Mouse (Mus musculus): ENCODE results near the gene Lrrc17. TPM values are rescaled to one million over a fixed set of nuclear protein-coding genes. Genes with fewer than 3 reads are reported as not detected.
"Not testable (repeated sequence)": the region's sequence is repeated elsewhere in the genome, so short reads cannot be mapped to it uniquely, and the experiment has no call there.

Lrrc17 gene
- polyA plus RNA-seq, 1 experiment from 2014 or later = 6.7 TPM

GRCm38 (mm10) chr5:21587683-21588082 lies 44.3 kb downstream of the Lrrc17 start:
- no peaks in the 10 kb centered on the region for H3K4me1 ChIP-seq
- H3K27ac ChIP-seq = no peak overlapping the region
- ATAC-seq (replicated peaks) = no peak
- H3K4me2 ChIP-seq = no peak overlapping the region
- no peaks in the 10 kb centered on the region for H3K27me3 ChIP-seq (replicated peaks)
- no peaks in the 10 kb centered on the region for H3K36me3 ChIP-seq (replicated peaks)
- H3K4me3 ChIP-seq = no peak overlapping the region
- no peaks in the 10 kb centered on the region for H3K9me3 ChIP-seq
- 79% methylated on average over 7 of the region's 7 CpGs for WGBS
- no peak overlapping the region for H3K9ac ChIP-seq

- no peaks in the 10 kb centered on the region for H3K27me3 ChIP-seq (replicated peaks)
- no peak overlapping the region for H3K4me3 ChIP-seq
- no peaks in the 10 kb centered on the region for H3K36me3 ChIP-seq (replicated peaks)
- WGBS = 94% methylated on average over 13 of the region's 13 CpGs
- H3K9ac ChIP-seq = no peak overlapping the region
- H3K4me2 ChIP-seq = no peak overlapping the region
- H3K9me3 ChIP-seq = no peaks in the 10 kb centered on the region
- no peak overlapping the region for H3K27ac ChIP-seq
- no peak for ATAC-seq (replicated peaks)
- no peaks in the 10 kb centered on the region for H3K4me1 ChIP-seq
Measured at GRCm38 (mm10) chr5:21588220-21588619, 44.9 kb downstream of the Lrrc17 start.

- Histone ChIP-seq H3K9ac (no peak overlapping the region), H3K27ac (no peak overlapping the region), H3K4me2 (no peak overlapping the region), H3K4me3 (no peak overlapping the region), H3K4me1 (no peaks in the 10 kb centered on the region), H3K9me3 (no peaks in the 10 kb centered on the region), H3K36me3 (replicated peaks) (no peaks in the 10 kb centered on the region), H3K27me3 (replicated peaks) (no peaks in the 10 kb centered on the region)
- 85% methylated on average over 2 of the region's 2 CpGs for WGBS
- no peak for ATAC-seq (replicated peaks)
Measured at GRCm38 (mm10) chr5:21592106-21592505, 48.7 kb downstream of the Lrrc17 start.

DNA sequence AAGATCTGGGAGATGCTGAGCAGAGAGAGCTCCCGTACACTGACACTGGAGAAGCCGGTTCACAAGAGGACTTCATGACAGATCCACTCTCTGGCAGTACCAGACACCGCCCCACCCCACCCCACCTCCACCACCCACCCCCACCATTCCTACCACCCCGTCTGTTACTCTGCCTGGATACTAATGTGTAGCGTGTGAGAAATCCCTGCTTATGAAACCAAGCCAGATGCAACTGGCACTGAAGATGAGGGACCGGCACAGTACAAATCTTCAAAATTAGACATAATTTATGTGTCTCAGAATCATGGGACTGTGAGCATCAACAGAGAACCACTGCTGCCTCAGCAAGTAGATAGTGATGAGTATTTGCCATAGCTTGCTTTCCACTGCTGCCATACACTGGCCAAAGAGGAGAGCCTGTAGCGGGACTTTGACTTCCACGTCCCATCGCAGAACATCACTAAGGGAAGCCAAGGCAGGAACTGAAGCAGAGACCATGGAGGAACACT lies 49.9 kb downstream of the Lrrc17 start:
- Histone ChIP-seq H3K27ac (no peak overlapping the region), H3K9me3 (no peaks in the 10 kb centered on the region), H3K36me3 (replicated peaks) (no peaks in the 10 kb centered on the region), H3K9ac (no peak overlapping the region), H3K4me2 (no peak overlapping the region), H3K4me1 (no peaks in the 10 kb centered on the region), H3K27me3 (replicated peaks) (no peaks in the 10 kb centered on the region), H3K4me3 (no peak overlapping the region)
- 89% methylated on average over 9 of the region's 9 CpGs for WGBS
- no peak for ATAC-seq (replicated peaks)

DNA sequence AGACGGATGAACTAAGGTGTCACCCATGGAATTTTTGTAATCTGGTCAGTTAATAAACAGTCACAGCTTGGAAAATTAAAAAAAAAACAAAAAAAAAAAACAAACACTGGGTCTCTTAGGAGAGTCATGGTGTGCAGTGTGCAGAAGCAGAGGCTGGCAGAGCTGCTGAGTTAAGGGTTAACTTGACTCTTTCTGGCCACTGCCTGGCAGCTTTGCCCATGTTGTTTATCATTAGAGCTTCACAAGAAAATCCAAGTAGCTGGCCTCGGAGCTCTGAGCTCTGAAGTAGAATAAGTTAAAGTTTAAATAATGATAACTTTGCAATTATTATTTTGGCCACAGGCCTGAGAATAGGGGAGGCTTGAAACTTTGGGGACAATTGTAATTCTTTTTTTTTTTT lies 56.2 kb downstream of the Lrrc17 start:
- not testable (repeated sequence) for ATAC-seq (replicated peaks)

DNA sequence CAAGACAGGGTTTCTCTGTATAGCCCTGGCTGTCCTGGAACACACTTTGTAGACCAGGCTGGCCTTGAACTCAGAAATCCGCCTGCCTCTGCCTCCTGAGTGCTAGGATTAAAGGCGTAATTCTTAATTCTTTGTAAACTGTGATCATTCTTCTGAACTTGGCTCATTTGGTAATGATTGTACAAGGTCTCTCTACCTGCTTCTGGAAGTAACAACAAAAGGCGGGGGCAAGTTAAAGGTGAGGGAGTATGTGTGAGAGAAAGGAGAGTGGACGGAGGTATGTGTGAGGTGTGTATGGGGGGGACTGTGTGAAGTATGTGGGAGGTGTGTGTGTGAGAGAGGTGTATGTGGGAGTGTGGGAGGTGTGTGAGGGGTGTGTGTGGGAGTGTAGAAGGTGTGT lies 56.6 kb downstream of the Lrrc17 start:
- Histone ChIP-seq H3K27me3 (replicated peaks) (no peaks in the 10 kb centered on the region), H3K9me3 (no peaks in the 10 kb centered on the region), H3K9ac (no peak overlapping the region), H3K4me3 (no peak overlapping the region), H3K4me2 (no peak overlapping the region), H3K4me1 (no peaks in the 10 kb centered on the region), H3K36me3 (replicated peaks) (no peaks in the 10 kb centered on the region), H3K27ac (no peak overlapping the region)
- 96% methylated on average over 4 of the region's 4 CpGs for WGBS
- no peak for ATAC-seq (replicated peaks)

More for the DNA sequence above, 56.2 kb downstream of the Lrrc17 start:
- H3K27ac ChIP-seq; H3K4me1 ChIP-seq; H3K4me3 ChIP-seq; H3K36me3 ChIP-seq (replicated peaks); H3K4me2 ChIP-seq; H3K27me3 ChIP-seq (replicated peaks); H3K9ac ChIP-seq; H3K9me3 ChIP-seq: not testable (repeated sequence)
- 87% methylated on average over 2 of the region's 2 CpGs for WGBS

- ATAC-seq (replicated peaks) = no peak
- no peaks in the 10 kb centered on the region for H3K9me3 ChIP-seq
- H3K4me3 ChIP-seq = no peak overlapping the region
- no peak overlapping the region for H3K27ac ChIP-seq
- H3K4me1 ChIP-seq = no peaks in the 10 kb centered on the region
- no peak overlapping the region for H3K4me2 ChIP-seq
- H3K9ac ChIP-seq = no peak overlapping the region
- WGBS = 67% methylated on average over 6 of the region's 6 CpGs
- H3K27me3 ChIP-seq (replicated peaks) = no peaks in the 10 kb centered on the region
- no peaks in the 10 kb centered on the region for H3K36me3 ChIP-seq (replicated peaks)
Measured at GRCm38 (mm10) chr5:21605936-21606335, 62.6 kb downstream of the Lrrc17 start.

DNA sequence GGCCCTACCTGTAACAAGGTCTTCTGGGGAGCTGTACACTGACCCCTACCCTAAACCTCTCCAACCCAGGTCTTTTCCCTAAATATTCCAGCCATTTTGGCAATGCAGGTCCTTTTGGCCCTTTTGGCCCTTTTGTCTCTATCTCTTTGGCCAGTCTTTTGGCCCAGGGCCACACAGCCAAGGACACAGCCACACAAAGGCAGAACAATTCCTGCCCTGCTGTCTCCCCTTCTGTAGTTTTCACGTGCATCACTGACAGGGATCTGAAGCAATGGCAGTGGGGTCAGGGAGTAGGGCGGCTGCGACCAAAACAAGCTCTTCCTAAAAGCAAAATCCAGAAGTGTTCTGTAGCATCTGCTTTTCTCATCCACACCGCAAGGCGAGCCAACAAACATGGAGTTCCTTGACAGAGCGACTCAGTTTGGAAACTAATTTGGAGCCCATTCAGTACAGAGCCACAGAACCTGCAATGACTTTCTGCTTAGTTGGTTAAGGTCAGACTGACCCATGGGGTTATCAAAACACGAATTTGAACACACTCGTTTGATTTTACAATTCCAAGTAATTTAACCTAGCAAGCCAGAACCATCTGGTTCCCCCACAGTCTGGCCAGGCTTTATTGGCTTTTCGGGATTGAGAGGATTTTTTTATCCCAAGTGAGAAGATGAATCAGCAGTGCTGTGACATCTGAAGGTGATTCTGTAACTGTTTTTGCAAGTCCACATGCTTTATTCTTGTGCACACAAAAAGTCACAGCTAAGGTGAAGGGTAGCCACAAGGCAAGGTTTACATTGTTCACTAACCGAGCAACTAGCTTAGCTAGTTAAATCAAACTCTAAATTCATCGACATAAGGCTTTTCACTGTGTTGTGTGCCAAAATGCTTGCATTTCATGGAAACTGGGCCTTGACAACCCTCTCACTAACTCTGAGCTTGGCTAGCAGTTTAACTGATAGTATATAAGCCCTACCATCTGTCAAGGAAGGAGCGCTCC lies 65.2 kb downstream of the Lrrc17 start:
- Histone ChIP-seq H3K9ac (no peak overlapping the region), H3K27me3 (replicated peaks) (no peaks in the 10 kb centered on the region), H3K4me2 (no peak overlapping the region), H3K9me3 (no peaks in the 10 kb centered on the region), H3K4me3 (no peak overlapping the region), H3K27ac (no peak overlapping the region), H3K36me3 (replicated peaks) (no peaks in the 10 kb centered on the region), H3K4me1 (no peaks in the 10 kb centered on the region)
- no peak for ATAC-seq (replicated peaks)
- 78% methylated on average over 12 of the region's 12 CpGs for WGBS

DNA sequence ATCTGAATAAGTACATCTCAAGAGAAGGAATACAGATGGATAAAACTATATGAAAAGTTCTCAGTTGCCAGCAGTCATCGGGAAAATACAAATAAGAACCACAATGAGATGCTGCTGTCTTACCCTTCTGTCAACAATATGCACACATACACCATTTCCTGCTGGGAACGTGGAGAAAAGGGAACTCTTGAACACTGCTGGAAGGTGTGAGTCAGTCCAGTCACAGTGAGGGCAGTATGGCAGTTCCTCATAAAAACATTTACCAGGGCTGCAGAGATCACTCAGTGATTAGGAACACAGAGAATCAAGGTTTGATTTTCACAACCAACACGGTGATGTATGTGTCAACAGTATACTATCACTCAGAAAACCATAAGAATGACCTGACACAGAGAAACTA lies 67.6 kb downstream of the Lrrc17 start:
- H3K4me3 ChIP-seq = no peak overlapping the region
- H3K27me3 ChIP-seq (replicated peaks) = no peaks in the 10 kb centered on the region
- ATAC-seq (replicated peaks) = no peak
- 81% methylated on average over 3 of the region's 3 CpGs for WGBS
- H3K9ac ChIP-seq = no peak overlapping the region
- H3K4me2 ChIP-seq = no peak overlapping the region
- H3K4me1 ChIP-seq = no peaks in the 10 kb centered on the region
- no peaks in the 10 kb centered on the region for H3K36me3 ChIP-seq (replicated peaks)
- no peak overlapping the region for H3K27ac ChIP-seq
- H3K9me3 ChIP-seq = no peaks in the 10 kb centered on the region

- H3K36me3 ChIP-seq (replicated peaks); H3K4me3 ChIP-seq; H3K4me1 ChIP-seq; ATAC-seq (replicated peaks); H3K9ac ChIP-seq; H3K27ac ChIP-seq; H3K27me3 ChIP-seq (replicated peaks); H3K4me2 ChIP-seq; H3K9me3 ChIP-seq: not testable (repeated sequence)
- 98% methylated on average over 11 of the region's 11 CpGs for WGBS
Measured at GRCm38 (mm10) chr5:21614299-21614698, 70.9 kb downstream of the Lrrc17 start.

DNA sequence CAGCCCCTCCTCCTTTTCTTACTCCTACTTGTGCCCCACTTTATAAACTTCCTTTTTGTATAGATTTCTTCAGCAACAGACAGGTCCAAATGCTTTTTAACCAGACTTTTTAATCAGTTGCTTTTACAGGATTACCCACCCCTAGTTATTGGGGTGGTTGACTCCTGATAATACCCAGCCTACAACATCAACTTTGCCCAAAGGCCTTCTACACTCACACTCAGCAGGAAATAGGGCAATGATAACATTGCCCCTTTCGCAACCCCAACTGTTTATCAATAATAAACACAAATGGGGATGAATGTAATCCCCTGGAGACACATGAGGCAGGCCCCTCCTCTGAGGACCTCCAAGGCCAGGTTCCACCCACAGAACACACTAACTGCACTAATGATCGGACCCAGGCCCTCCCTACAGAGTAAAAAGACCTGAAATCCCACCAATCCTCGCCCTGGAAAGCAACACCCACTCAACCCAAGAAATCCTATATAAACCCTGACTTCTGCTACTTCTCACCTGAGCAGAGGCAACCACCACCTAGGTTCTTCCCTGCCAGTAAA lies 73.2 kb downstream of the Lrrc17 start:
- H3K9me3 ChIP-seq = no peaks in the 10 kb centered on the region
- H3K27ac ChIP-seq = no peak overlapping the region
- no peak for ATAC-seq (replicated peaks)
- no peak overlapping the region for H3K4me2 ChIP-seq
- WGBS = 78% methylated on average over 3 of the region's 3 CpGs
- no peak overlapping the region for H3K9ac ChIP-seq
- no peak overlapping the region for H3K4me3 ChIP-seq
- no peaks in the 10 kb centered on the region for H3K36me3 ChIP-seq (replicated peaks)
- H3K4me1 ChIP-seq = no peaks in the 10 kb centered on the region
- no peaks in the 10 kb centered on the region for H3K27me3 ChIP-seq (replicated peaks)
